Mouse (Mus musculus) left cerebral cortex, postnatal 14 days (tissue): ENCODE results near the gene Ddx19a. TPM values are rescaled to one million over a fixed set of nuclear protein-coding genes. Genes with fewer than 3 reads are reported as not detected.
A peak's percentile ranks its signal among the peaks of the same experiment; 100 is the strongest.
"Not testable (repeated sequence)": the region's sequence is repeated elsewhere in the genome, so short reads cannot be mapped to it uniquely, and the experiment has no call there.

Experiments used
- DNase-seq, 2 experiments: peaks; one replicate each; pipeline ENCODE4 v3.0.0; 2021 to 2022; ENCODE audit warnings: low spot score in 2 of 2, mixed read lengths in 1 of 2
- intact Hi-C: fragments of 180-260 bp; cut with DNase I; formaldehyde crosslinking; loops from one replicate; pipeline ENCODE4 v1.15.1; 2025
- total RNA-seq, 2 experiments: library from RNA; stranded (reverse); gene quantifications; 2 replicates each; pipeline ENCODE4 v1.2.3; 2021

Gene Ddx19a
- total RNA-seq, 2 experiments from 2014 or later, result 31.7 to 32.6 TPM

GRCm38 (mm10) chr8:110981304-110981703 lies 16.3 kb downstream of the Ddx19a start:
- intact Hi-C loops, result loop anchor here (10.0 kb wide), 2 partner anchors 117 to 237 kb away; no protein-coding TSS in a partner anchor
- DNase-seq, result no peak

- DNase-seq, intact Hi-C loops: not testable (repeated sequence)
Observed at GRCm38 (mm10) chr8:110977987-110978386, 19.6 kb downstream of the Ddx19a start.

- intact Hi-C loops, DNase-seq: not testable (repeated sequence)
Observed at GRCm38 (mm10) chr8:110976532-110976931, 21.1 kb downstream of the Ddx19a start.

GRCm38 (mm10) chr8:110969910-110970770 lies 27.5 kb downstream of the Ddx19a start:
- intact Hi-C loops, result loop anchor here (5.0 kb wide), 1 partner anchor 48 kb away; no protein-coding TSS in a partner anchor
- DNase-seq, result peak; percentile 95 to 96

- intact Hi-C loops, result loop anchor here (5.0 kb wide), 1 partner anchor 45 kb away; no protein-coding TSS in a partner anchor
- peak in 1 of 2 experiments; percentile 25 for DNase-seq
Observed at GRCm38 (mm10) chr8:110967326-110967725, 30.3 kb downstream of the Ddx19a start.

- DNase-seq, result no peak
- intact Hi-C loops, result loop anchor here (5.0 kb wide), 1 partner anchor 44 kb away; no protein-coding TSS in a partner anchor
Observed at GRCm38 (mm10) chr8:110966586-110966985, 31.0 kb downstream of the Ddx19a start.

GRCm38 (mm10) chr8:110965594-110965993 lies 32.0 kb downstream of the Ddx19a start:
- DNase-seq, result peak; percentile 57 to 78
- intact Hi-C loops, result loop anchor here (5.0 kb wide), 1 partner anchor 43 kb away; no protein-coding TSS in a partner anchor

GRCm38 (mm10) chr8:110964666-110965065 lies 32.9 kb downstream of the Ddx19a start:
- intact Hi-C loops, result loop anchor here (5.0 kb wide), 1 partner anchor 42 kb away; no protein-coding TSS in a partner anchor
- peak in 1 of 2 experiments; percentile 42 for DNase-seq

- intact Hi-C loops, result no loop called here
Observed at GRCm38 (mm10) chr8:110963051-110963450, 34.5 kb downstream of the Ddx19a start.

GRCm38 (mm10) chr8:110959906-110960305 lies 37.7 kb downstream of the Ddx19a start:
- intact Hi-C loops, result no loop called here
- no peak for DNase-seq

More at GRCm38 (mm10) chr8:110963051-110963450, 34.5 kb downstream of the Ddx19a start:
- DNase-seq, result no peak

- intact Hi-C loops, result no loop called here
- DNase-seq, result no peak
Observed at GRCm38 (mm10) chr8:110959071-110959780, 38.4 kb downstream of the Ddx19a start.

GRCm38 (mm10) chr8:110958553-110958952 lies 39.0 kb downstream of the Ddx19a start:
- intact Hi-C loops, DNase-seq: not testable (repeated sequence)

- intact Hi-C loops, result no loop called here
- DNase-seq, result no peak
Observed at GRCm38 (mm10) chr8:110958135-110958534, 39.5 kb downstream of the Ddx19a start.

GRCm38 (mm10) chr8:110957471-110957870 lies 40.1 kb downstream of the Ddx19a start:
- intact Hi-C loops, result no loop called here

GRCm38 (mm10) chr8:110956619-110957450 lies 40.8 kb downstream of the Ddx19a start:
- intact Hi-C loops, result no loop called here
- no peak for DNase-seq

More at GRCm38 (mm10) chr8:110957471-110957870, 40.1 kb downstream of the Ddx19a start:
- DNase-seq, result no peak

- DNase-seq, result no peak
- intact Hi-C loops, result no loop called here
Observed at GRCm38 (mm10) chr8:110954776-110955175, 42.8 kb downstream of the Ddx19a start.

- DNase-seq, result peak in 1 of 2 experiments; percentile 39
- intact Hi-C loops, result no loop called here
Observed at GRCm38 (mm10) chr8:110950065-110950484, 47.5 kb downstream of the Ddx19a start.

- DNase-seq, result no peak
- intact Hi-C loops, result no loop called here
Observed at GRCm38 (mm10) chr8:110945716-110946115, 51.9 kb downstream of the Ddx19a start.
